Mouse (Mus musculus) cortical plate, adult 2 months (tissue): ENCODE data around the gene Ube2v1.

Experiments
- CTCF ChIP-seq: fragments of 200-500 bp; IDR thresholded peaks from 2 replicates; pipeline ENCODE4 v1.5.1; 2011; ENCODE audit warnings: mild to moderate bottlenecking, control low read depth, low read length; ENCODE audit not compliant: insufficient read depth; ENCODE audit errors: extremely low read depth
- POLR2A ChIP-seq: fragments of 200-500 bp; IDR thresholded peaks from 2 replicates; pipeline ENCODE4 v1.6.1; 2011; ENCODE audit warnings: mild to moderate bottlenecking, low read length, control low read depth; ENCODE audit not compliant: insufficient read depth; ENCODE audit errors: extremely low read depth

DNA sequence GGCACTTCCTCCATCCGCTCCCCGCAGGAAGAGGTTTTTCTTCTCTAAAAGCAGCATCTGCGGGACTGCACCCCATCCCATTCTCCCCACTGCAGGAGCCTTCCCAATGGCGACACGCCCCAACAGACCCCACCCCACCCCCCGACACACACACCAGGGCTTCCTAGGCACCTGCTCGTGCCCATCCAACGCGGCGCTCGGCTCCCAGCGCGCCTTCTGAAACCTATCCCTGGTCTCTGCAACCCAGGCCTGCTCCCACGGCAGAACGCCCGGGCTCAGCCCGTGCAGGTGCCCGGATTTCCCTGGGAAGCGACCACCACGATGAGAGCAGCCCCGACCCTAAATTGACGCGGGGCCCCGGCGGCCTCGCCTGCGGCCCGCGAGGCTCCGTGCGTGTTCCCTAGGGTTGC, 709 bp downstream of the Ube2v1 start:
- TF ChIP-seq CTCF, result no peak
- no peak for TF ChIP-seq POLR2A
